Mouse (Mus musculus): ENCODE measurements around the gene Slx4.
A peak's percentile ranks its signal among the peaks of the same experiment; 100 is the strongest.
"Not testable (repeated sequence)": the region's sequence is repeated elsewhere in the genome, so short reads cannot be mapped to it uniquely, and the experiment has no call there.

The Slx4 gene

DNA sequence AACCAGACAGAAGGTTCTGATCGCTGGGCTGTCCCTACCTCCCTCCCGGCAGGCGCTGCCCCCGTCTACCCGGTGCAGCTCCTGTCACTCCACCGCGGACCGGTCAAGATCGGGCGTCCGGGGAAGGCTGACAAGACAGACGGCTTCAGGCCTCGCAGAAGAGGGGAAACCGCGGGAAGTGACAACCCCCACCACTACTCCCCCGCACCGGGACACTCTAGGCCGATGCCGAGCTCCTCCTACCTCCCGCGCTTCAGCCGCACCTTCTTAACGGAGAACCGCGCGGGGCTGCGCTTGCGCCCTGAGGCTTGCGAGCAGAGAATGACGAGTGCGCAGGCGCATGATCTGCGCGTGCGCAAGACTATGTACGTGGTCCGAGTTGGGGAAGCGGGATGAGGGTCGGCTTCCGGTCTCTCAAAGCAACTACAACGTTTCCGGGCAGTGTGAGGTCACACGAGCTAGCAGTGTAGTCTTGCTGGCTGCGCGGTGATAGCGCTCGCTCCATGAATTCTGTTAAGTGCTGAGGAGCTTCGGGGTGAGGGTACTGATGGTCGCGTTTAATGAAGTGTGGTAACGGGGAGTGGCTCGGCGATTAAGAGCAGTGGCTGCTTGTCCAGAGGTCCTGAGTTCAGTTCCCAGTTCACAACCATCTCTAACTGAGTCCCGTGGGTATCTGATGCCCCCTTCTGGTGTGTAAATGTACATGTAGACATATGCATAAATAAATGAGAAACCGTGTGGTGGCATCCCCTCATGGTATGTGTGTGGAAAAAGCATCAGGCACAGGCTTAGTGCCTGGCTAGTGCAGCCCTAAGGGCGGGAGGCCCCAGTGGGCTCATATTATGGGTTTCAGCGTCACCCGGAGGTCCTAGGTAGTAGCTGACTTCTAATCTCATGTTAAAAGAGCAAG lies at the start of gene Slx4:
Gene Slx4 (minus strand): TSS at position 282 of the 910 bp plus-strand sequence.
- DNase-seq (ENCODE audit: extremely low read depth, insufficient read length, low spot score): peak; percentile 98

DNA sequence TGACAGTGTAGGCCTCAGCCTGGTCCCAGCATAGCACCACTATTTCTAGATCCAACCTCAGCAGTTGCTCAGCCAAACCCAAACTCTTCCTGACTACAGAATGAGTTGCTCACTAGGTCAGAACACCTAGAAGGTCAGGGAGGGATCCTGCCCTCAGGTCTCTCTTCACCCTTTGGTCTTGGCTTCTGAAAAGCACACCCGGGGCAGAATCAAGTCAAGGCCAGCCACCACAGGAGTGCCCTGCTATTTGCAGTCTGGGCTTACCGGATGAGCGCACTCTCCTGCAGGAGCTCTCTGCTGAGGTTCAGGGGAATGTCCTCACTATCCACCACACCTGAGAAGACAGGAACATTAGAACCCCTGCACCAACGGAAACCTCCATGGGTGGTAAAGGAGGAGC lies 49.0 kb upstream of the Slx4 start:
- no peak for DNase-seq (ENCODE audit: extremely low read depth, insufficient read length, low spot score)

DNA sequence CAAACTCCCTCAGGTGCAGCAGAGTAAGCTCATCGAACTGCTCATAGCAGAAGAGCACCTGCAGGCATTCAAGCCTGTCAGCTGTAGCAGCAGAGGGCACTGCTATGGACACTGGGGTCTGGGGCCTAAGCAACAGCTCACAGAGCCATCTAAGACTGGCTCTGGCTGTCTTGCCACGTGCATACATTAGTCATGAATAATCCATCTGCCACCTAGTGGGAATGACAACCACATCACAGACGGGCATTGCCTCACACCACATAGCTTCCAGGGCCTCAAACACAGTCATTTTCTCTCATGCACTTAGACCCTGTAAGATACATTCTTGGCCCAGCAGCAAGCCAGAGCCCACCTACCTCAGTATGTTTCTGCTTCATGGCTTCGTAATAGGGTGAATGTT lies 42.0 kb upstream of the Slx4 start:
- no peak for DNase-seq (ENCODE audit: extremely low read depth, insufficient read length, low spot score)

- DNase-seq (ENCODE audit: extremely low read depth, insufficient read length, low spot score): no peak
These were observed 40.5 kb upstream of the Slx4 start for GRCm38 (mm10) chr16:4044093-4044492.

DNA sequence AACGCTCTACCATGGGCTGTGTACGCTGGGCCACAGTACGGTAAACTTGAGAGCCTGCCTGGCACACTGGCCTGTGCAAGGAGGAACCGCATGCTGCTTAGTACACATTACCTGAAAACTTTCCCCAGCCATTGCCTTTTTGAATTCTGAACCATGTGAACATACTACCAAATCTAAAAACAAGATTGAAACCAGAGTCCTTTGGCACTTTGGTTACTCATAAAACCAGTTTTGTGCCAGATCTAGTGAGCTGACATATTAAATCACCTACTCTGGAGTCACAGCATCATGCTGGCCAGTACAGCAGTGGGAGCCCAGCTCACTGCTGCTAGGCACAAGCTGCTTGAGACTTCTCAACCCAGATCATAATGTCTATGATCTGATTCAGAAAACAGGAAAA lies 38.1 kb upstream of the Slx4 start:
- DNase-seq (ENCODE audit: extremely low read depth, insufficient read length, low spot score): no peak

DNA sequence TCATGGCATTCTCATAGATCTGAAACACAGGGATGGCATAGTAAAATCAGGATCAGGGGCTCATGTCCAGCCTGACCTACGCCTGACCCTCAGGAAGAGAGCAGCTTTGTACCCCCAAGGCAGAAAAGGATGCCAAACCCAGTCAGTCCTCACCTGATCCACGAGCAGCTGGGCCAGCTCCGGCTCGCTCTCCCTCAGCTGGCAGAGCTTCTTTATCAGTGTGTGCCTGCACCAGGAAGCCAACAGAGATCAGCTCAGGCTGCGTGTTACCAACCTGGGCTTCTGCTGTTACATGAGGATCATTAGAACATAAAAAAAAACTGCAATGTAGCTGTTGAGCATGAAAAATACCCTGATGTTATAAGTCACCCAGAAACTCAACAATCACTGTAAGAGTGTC lies 36.6 kb upstream of the Slx4 start:
- DNase-seq (ENCODE audit: extremely low read depth, insufficient read length, low spot score): no peak

- DNase-seq (ENCODE audit: extremely low read depth, insufficient read length, low spot score): no peak
These were observed 34.1 kb upstream of the Slx4 start for GRCm38 (mm10) chr16:4037690-4038089.

GRCm38 (mm10) chr16:4036807-4037206 lies 33.2 kb upstream of the Slx4 start, which contains the start of gene Dnase1:
Gene Dnase1 (plus strand): TSS chr16:4036942.
- DNase-seq (ENCODE audit: extremely low read depth, insufficient read length, low spot score): no peak

- no peak for DNase-seq (ENCODE audit: extremely low read depth, insufficient read length, low spot score)
These were observed 32.0 kb upstream of the Slx4 start for GRCm38 (mm10) chr16:4035575-4035974.

DNA sequence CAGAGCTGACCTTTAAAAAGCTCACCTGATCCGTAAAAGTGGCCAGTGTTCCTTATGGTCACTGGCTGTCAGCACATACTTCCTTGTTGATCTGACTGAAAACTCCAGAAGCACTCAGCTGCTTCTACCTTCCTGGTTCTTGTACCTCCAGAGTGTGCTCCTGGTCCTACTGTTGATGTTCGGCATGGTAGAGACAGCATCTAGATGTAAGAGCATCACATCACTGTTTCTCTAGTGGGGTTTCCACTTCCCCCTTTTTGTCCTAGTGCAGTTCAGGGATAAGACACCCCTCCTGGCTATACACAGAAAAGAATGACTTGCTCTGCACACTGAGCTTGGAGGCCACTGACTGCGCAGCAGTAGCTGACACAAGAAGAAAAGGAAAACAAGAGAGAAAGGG lies 30.9 kb upstream of the Slx4 start:
- no peak for DNase-seq (ENCODE audit: extremely low read depth, insufficient read length, low spot score)

- no peak for DNase-seq (ENCODE audit: extremely low read depth, insufficient read length, low spot score)
These were observed 30.4 kb upstream of the Slx4 start for GRCm38 (mm10) chr16:4033971-4034370.

DNA sequence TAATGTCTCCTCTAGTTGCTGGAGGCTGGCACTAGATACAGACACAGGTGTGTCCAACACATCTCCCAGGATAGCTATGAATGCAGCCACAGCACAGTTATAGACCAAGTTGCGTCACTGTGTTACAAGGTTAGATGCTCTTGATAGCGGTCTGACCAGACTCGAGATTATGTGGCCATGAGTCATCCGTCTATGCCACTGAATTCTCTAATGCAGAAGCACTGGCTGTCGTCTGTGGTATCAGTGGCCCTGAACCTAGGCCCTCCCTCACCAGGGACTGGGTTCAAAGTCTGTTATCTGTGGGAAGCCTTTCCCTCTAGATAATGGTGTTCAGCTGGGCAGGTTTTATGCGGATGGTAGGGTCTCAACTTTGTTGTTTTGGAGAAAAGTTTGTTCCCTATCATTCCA lies 28.8 kb upstream of the Slx4 start:
- no peak for DNase-seq (ENCODE audit: extremely low read depth, insufficient read length, low spot score)

DNA sequence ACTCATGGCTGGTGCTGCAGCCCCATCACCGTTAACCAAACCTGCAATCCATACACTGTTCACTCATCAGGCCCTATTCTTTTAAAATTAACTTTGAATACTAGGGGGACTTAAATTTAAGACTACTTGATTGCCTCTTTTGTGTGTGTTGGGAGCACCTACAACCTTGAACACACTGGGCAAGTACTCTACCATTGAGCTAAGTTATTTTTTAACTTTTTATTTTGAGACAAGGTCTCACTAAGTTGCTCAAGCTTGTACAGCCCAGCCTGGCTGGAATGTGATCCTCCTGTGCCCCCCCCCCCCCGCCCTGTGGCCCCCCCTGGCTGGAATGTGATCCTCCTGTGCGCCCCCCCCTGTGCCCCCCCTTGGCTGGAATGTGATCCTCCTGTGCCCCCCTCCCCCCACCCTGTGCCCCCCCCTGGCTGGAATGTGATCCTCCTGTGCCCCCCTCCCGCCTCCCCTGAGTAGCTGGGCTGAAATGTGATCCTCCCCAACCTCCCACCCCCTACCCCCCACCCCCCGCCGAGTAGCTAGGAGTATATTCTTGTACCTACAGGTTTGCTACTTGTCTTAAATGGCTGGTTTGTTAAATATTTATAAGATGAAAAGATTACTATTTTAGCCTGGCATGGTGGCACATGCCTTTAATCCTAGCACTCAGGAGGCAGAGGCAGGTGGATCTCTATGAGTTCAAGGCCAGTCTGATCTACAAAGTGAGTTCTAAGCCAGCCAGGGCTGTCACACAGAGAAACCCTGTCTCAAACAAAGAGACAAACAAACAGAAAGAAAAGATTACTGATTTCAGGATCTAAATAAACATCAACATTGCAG lies 28.1 kb upstream of the Slx4 start:
- no peak for DNase-seq (ENCODE audit: extremely low read depth, insufficient read length, low spot score)

- DNase-seq (ENCODE audit: extremely low read depth, insufficient read length, low spot score): no peak
These were observed 26.9 kb upstream of the Slx4 start for GRCm38 (mm10) chr16:4030501-4030900.

DNA sequence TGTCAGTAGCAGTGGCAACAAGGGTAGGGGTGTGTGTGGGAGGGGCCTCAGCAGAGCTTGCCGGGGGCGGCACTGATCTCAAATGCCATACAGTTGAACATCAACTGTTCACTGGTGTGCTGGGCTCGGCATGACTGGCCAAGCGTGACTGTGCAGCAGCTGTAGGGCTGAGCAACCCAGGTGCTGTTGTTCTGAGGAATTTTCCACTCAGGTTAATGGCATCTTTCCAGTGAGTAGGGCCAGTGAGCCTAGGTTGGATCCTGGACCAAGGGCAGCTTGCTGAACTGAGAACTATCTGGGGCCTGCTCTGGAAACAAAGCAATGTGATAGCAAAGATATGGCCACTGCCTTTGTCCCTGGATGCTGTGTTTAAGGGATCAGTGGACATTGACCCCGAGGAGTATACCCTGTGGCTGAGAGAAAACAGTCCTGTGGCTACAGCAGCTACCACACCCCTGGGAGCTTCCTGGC lies 25.8 kb upstream of the Slx4 start:
- no peak for DNase-seq (ENCODE audit: extremely low read depth, insufficient read length, low spot score)

DNA sequence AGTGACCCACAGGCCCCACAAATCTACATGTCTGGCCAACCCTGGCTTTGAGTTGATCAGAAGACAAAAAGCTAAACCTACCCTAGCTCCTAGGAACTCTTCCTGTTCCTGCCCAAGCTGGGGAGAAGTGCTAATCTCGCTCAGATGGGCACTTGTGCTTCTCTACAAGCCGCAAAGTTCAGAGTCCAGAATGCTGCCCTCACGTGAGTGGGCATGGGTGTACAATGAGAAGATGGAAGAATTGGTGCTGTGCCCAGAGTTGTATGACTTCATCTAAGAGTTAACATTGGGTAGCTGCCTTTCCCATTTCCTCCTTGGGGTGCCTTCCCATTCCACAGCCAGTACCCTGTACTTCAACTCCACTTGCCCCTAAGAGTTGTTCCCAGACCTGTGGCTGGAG lies 23.6 kb upstream of the Slx4 start:
- no peak for DNase-seq (ENCODE audit: extremely low read depth, insufficient read length, low spot score)

DNA sequence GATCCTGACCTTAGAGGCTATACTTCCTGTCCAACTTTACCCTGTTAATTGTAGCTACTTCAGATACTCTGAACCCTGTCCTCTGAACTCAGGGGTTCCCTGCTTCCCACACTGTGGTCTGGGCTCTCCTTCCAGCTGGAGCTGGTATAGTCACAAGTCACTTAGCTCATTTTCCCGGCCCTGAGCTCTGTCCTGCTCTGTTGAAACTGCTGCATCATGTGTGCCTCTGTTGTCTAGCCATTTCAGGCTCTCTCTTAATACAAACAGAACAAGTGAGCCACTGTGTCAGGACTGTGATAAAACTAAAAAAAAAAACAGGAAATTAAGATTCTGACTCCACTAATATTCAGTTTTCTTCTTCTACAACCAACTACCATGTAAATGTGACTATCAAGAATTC lies 23.1 kb upstream of the Slx4 start:
- no peak for DNase-seq (ENCODE audit: extremely low read depth, insufficient read length, low spot score)

GRCm38 (mm10) chr16:4022719-4023118 lies 19.1 kb upstream of the Slx4 start:
- DNase-seq (ENCODE audit: extremely low read depth, insufficient read length, low spot score): no peak

DNA sequence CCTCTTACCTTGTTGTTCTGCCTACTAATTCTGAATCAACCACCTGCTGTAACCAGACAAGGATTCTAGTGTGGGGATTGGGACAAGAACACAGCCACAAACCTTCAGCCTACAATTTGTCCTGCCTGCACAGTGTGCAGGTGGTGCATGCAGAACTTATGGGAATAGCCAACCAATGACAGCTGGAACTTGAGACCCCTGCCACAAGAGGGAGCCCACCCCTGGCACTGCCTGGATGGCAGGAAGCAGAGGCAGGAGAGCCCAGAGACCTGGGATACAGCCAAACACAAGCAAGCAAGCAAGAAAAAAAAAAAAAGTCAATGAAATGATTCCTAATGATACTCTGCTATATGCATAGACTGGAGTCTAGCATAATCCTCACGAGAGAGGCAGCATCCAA lies 17.7 kb upstream of the Slx4 start:
- no peak for DNase-seq (ENCODE audit: extremely low read depth, insufficient read length, low spot score)

- DNase-seq (ENCODE audit: extremely low read depth, insufficient read length, low spot score): not testable (repeated sequence)
These were observed 13.9 kb upstream of the Slx4 start for GRCm38 (mm10) chr16:4017466-4017865.

DNA sequence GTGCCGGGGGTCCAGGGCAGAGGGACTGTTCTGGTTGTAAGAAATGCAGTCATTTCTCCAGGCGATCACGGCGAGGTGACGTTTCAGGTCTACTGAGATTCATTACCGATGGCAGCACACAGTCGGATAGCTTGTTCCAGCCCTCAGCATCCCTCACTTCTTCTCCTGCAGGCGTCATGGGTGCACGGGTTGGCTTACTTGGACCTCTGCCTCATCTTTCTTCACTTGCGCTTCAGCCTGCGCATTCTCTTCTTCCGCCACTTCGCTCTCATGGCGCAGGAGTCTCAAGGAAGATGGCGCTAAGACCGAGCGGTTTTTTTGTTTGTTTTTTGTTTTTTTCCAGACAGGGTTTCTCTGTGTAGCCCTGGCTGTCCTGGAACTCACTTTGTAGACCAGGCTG lies 13.2 kb upstream of the Slx4 start:
- DNase-seq (ENCODE audit: extremely low read depth, insufficient read length, low spot score): not testable (repeated sequence)
